Mouse (Mus musculus) kidney, adult 2 months (tissue): ENCODE measurements around the gene Pfas.

Source experiments
- CTCF ChIP-seq: fragments of 200-500 bp; conservative IDR thresholded peaks from 2 replicates; pipeline ENCODE4 v1.5.1; 2011; ENCODE audit warnings: low read depth, mild to moderate bottlenecking, control low read depth, low read length, moderate library complexity, mixed read lengths; ENCODE audit not compliant: insufficient read depth, insufficient read length
- POLR2A ChIP-seq: fragments of 200-500 bp; IDR thresholded peaks from one replicate; pipeline ENCODE4 v1.6.1; 2011; ENCODE audit warnings: low read depth, low read length, control low read depth

- TF ChIP-seq POLR2A = no peak
- peak; percentile 89 for TF ChIP-seq CTCF
Measured at GRCm38 (mm10) chr11:69035849-69036248, 27.6 kb upstream of the Pfas start.
